11 mouse cellular contexts compared by ENCODE assay signal in the genomic region with DNA sequence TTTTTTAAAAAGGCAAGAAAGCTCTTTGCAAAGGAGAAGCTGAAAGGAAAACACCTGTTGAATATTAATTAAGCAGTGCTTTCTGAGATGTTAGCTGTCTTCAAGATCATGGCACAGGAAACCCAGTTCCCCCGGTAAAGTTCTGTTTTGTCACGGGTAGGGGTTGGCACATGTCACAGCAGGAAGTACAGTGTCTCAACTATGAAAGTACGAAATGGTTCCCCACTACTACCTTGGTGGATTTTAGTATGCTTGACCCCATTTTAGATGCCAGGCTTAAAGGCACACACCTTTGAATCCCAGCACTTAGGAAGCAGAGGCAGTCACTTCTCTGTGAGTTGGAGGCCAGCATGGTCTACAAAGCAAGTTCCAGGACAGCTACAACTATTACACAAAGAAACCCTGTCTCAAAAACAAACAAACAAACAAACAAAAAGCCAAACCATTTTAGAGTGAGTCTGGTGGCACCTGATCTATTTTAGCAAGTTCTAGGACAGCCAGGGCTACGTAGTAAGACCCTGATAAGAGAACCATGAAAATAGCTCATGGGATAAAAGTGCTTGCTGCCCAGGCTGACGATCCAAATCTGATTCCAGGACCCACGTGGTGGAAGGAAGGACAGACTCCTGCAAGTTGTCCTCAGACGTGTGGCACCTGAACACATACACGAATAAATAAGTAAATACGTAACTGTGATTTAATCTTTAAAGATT. TPM values are rescaled to one million over a fixed set of nuclear protein-coding genes. Genes with fewer than 3 reads are reported as not detected.
DNase-seq lines count a peak whose midpoint lies in the region; ATAC-seq and TF ChIP-seq lines count a peak whose summit lies in the region.
"Had no signal": no experiment of that assay in that cellular context is flagged by ENCODE, and none has a peak within 500 bp of the region (broad histone marks: within the 10 kb centered on the region; RNA-seq: fewer than 3 reads in every experiment).

No protein-coding gene starts in this region.

- WGBS in spleen, adult 2 months: 55% methylated on average over 9 of the region's 9 CpGs
- WGBS in heart, postnatal 0 days: 44% methylated on average over 9 of the region's 9 CpGs

- TF ChIP-seq EP300 in heart, postnatal 0 days (IDR thresholded peaks at IDR 0.05; ENCODE audit: low read depth): no peak

- H3K27me3 ChIP-seq in spleen, adult 2 months (ENCODE audit: control insufficient read depth, insufficient read depth, low read length): no peaks in the 10 kb centered on the region
- no peaks in the 10 kb centered on the region for H3K27me3 ChIP-seq in heart, postnatal 0 days (ENCODE audit: control insufficient read depth, insufficient read depth, low read length)

- no peak overlapping the region for H3K9ac ChIP-seq in heart, postnatal 0 days (replicated peaks; ENCODE audit: low read depth, low read length)
- H3K9ac ChIP-seq: forebrain, postnatal 0 days; midbrain, embryonic 12.5 days had no signal

- DNase-seq in heart, adult 18-20 months: peak; percentile 45 to 53
- DNase-seq in heart, postnatal 14 days: no peak
- DNase-seq in spleen, adult 2 months (ENCODE audit: low read depth in 1 of 2, low spot score in 2 of 2): peak in 1 of 2 experiments; percentile 32
- no peak for DNase-seq in spleen, adult 18-20 months
- DNase-seq in heart, postnatal 0 days (ENCODE audit: low spot score): no peak
- DNase-seq in left cerebral cortex, postnatal 25 days (ENCODE audit: low spot score in 2 of 2): no peak
- DNase-seq in gastrocnemius, adult 18-20 months (ENCODE audit: low spot score): no peak
- DNase-seq: forebrain, postnatal 0 days had no signal

- no peak for ATAC-seq in heart, postnatal 0 days (ENCODE audit: insufficient read depth, low read depth)
- ATAC-seq in neutrophil, adult 5-6 weeks (ENCODE audit: extremely low read depth, insufficient number of reproducible peaks, low FRiP score, poor library complexity, severe bottlenecking): peak; percentile 56; the same call in 1 of the 2 replicates
- ATAC-seq: forebrain, postnatal 0 days had no signal

- no peak for TF ChIP-seq CTCF in spleen, adult 2 months (IDR thresholded peaks at IDR 0.05; ENCODE audit: extremely low read depth, insufficient read depth, insufficient read length, insufficient replicate concordance)
- TF ChIP-seq CTCF in heart, postnatal 0 days (IDR thresholded peaks at IDR 0.05; ENCODE audit: low read depth): no peak

- no peaks in the 10 kb centered on the region for H3K9me3 ChIP-seq in heart, postnatal 0 days (replicated peaks; ENCODE audit: control insufficient read depth, low read length)
- H3K9me3 ChIP-seq: midbrain, embryonic 12.5 days had no signal

- peak overlapping the region; percentile 21; the same call in 1 of the 2 replicates for H3K4me2 ChIP-seq in heart, postnatal 0 days (ENCODE audit: low read depth, low read length)
- H3K4me2 ChIP-seq: midbrain, embryonic 12.5 days had no signal

- peak overlapping the region; percentile 64; the same call in 1 of the 2 replicates for H3K27ac ChIP-seq in spleen, adult 2 months (ENCODE audit: insufficient read depth, low read length)
- H3K27ac ChIP-seq in heart, postnatal 0 days (ENCODE audit: low read depth): peak overlapping the region; percentile 66
- H3K27ac ChIP-seq: layer of hippocampus, adult 2 months; midbrain, embryonic 12.5 days had no signal

- no peaks in the 10 kb centered on the region for H3K36me3 ChIP-seq in spleen, adult 2 months (ENCODE audit: control insufficient read depth, insufficient read depth, low read length)
- H3K36me3 ChIP-seq in heart, postnatal 0 days (replicated peaks; ENCODE audit: control insufficient read depth, insufficient read depth, low read length): no peaks in the 10 kb centered on the region
- H3K36me3 ChIP-seq: midbrain, embryonic 12.5 days had no signal

- TF ChIP-seq POLR2A in spleen, adult 2 months (IDR thresholded peaks at IDR 0.05; ENCODE audit: low read depth, low read length): no peak

- intact Hi-C loops in heart, postnatal 14 days (cut with DNase I): no loop called here
- intact Hi-C loops in left cerebral cortex, postnatal 25 days (cut with DNase I): no loop called here

- peaks cover 10% of the 10 kb centered on the region; the same call in 1 of the 2 replicates for H3K4me1 ChIP-seq in spleen, adult 2 months (ENCODE audit: control insufficient read depth, insufficient read depth, insufficient read length)
- H3K4me1 ChIP-seq in heart, postnatal 0 days (ENCODE audit: control insufficient read depth, insufficient read depth): peaks cover 9% of the 10 kb centered on the region

- no peak overlapping the region for H3K4me3 ChIP-seq in spleen, adult 2 months (ENCODE audit: extremely low read depth, insufficient read depth, insufficient read length)
- H3K4me3 ChIP-seq in heart, postnatal 0 days (ENCODE audit: low read depth, low read length): no peak overlapping the region
- H3K4me3 ChIP-seq: layer of hippocampus, adult 2 months; midbrain, embryonic 12.5 days had no signal

RNA-seq across cellular contexts. Expression of a gene that starts 3.6 kb away (rescaled TPM):
- total RNA-seq in heart, adult 18-20 months (2021): 10 to 100 TPM; 20.0 to 20.8 TPM
- 10 to 100 TPM; 11.0 to 12.4 TPM for total RNA-seq in heart, postnatal 14 days (2021)
- 2.4 and 2.5 TPM in 2 replicates for polyA plus RNA-seq in spleen, adult 2 months (2012; rRNA removed)
- 15.4 and 19.7 TPM in 2 replicates for total RNA-seq in heart, postnatal 0 days (2014; rRNA removed; ENCODE audit: low replicate concordance)
- polyA plus RNA-seq in heart, postnatal 0 days (2015; fragmentation: Nextera tagmentation; extraction: Ambion mirVana): 9.6 and 10.7 TPM in 2 replicates
- 10.8 and 15.5 TPM in 2 replicates for total RNA-seq in neutrophil, adult 5-6 weeks (2017)
- total RNA-seq in left cerebral cortex, postnatal 25 days (2021): 1 to 10 TPM; 1.8 to 2.2 TPM
- total RNA-seq in gastrocnemius, adult 18-20 months (2021): 1 to 10 TPM; 2.5 to 2.8 TPM

Comparison
In these comparisons a context has a peak if more than half of its experiments do, and no peak if none do; other contexts are left out.
1. DNase-seq: peak in heart, adult 18-20 months (2 of 2); none in heart, postnatal 14 days (0 of 2), spleen, adult 18-20 months (0 of 2), heart, postnatal 0 days (single experiment), left cerebral cortex, postnatal 25 days (0 of 2) and gastrocnemius, adult 18-20 months (single experiment).